Mouse (Mus musculus) cerebellum, adult 9-11 months (tissue): Measurements from ENCODE around the gene Hist1h2bf.
A peak's percentile ranks its signal among the peaks of the same experiment; 100 is the strongest.
"Not testable (repeated sequence)": the region's sequence is repeated elsewhere in the genome, so short reads cannot be mapped to it uniquely, and the experiment has no call there.

Experiments used
- DNase-seq: peaks from one replicate; pipeline ENCODE4 v3.0.0; 2022

The Hist1h2bf gene

GRCm38 (mm10) chr13:23570261-23571021 is 3.6 kb downstream of the Hist1h2bf start:
- not testable (repeated sequence) for DNase-seq

DNA sequence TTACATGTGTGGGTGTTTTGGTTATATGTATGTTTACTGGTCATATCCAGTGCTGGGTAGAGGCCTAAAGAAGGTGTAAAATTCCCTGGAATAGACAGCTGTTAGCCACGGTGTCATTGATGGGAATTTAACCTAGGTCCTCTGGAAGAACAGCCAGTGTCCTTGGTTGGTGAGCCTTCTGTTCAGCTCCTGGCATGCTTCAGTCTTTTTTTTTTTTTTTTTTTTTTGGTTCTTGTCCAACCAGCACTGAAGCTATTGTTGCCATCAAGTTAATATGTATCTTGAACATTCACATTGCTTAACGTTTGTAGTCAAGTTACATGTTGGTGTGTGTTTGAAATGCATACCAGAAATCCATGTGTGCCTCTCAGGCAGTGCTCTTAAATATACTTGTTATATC is 9.5 kb downstream of the Hist1h2bf start:
- DNase-seq = no peak

DNA sequence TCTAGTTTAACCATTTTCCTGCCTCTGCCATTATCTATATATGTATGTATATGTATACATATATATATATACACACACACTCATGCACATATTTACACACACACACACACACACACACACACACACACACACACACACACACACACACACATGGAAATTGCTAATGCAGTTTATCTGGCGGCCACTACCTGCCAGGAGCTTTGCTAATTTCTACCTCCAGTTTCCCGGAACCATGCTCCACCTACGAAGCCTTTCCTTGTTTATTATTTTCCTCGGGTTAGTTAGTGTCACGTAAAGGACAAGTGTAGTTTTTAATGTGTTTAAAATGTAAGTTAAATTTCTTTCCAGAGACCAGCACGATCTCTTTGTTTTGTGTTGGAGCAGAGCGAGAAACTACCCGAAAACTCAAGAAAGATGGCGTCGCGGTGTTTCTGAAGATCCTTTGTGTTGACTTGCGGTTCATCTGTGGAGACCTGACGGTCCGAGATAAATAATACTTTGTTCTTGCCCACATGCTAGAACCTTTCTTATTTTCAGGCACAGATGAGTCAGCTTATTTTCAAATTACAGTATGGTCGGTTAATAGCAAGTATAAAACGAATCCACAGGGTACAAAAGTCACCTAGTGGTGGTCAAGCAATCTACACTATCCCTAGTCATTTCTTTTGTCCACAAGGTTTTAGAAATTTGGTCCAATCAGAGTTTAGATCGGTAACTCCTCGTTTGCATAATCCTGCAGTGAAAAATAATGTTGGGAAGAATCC is 11.1 kb downstream of the Hist1h2bf start:
- peak; percentile 60 for DNase-seq

DNA sequence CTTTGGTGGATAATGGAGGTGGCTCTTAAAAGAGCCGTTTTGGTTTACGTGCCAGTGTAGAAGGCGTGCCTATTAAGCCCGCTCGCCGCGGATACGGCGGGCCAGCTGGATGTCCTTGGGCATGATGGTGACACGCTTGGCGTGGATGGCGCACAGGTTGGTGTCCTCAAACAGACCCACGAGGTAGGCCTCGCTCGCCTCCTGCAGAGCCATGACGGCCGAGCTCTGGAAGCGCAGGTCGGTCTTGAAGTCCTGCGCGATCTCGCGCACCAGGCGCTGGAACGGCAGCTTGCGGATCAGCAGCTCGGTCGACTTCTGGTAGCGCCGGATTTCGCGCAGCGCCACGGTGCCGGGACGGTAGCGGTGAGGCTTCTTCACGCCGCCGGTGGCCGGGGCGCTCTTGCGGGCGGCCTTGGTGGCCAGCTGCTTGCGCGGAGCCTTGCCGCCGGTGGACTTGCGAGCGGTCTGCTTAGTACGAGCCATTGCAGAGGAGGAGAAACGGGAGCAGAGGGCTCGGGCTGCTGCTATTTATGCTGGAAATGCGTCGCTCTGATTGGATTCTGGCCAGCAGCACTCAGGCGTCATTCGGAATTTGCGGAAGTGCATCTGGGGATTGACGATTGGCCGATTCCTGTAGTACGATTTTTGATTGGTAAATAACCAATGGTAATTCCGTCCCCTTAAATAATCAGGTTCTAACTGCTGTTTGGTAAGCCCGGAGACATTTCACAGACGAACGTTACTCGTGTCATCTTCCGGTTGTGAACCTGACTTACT is 11.9 kb downstream of the Hist1h2bf start, which contains the start of gene Hist1h3e:
Hist1h3e (minus strand) TSS at position 487 of the 777 bp plus-strand sequence.
- DNase-seq = peak; percentile 94

- not testable (repeated sequence) for DNase-seq
Measured at GRCm38 (mm10) chr13:23561531-23561882, 12.5 kb downstream of the Hist1h2bf start.

- not testable (repeated sequence) for DNase-seq
Measured at GRCm38 (mm10) chr13:23560699-23561098, 13.3 kb downstream of the Hist1h2bf start.

GRCm38 (mm10) chr13:23556906-23557305 is 17.1 kb downstream of the Hist1h2bf start:
- no peak for DNase-seq

GRCm38 (mm10) chr13:23555839-23556416 is 18.1 kb downstream of the Hist1h2bf start:
- peak; percentile 82 for DNase-seq

GRCm38 (mm10) chr13:23554925-23555838 is 18.8 kb downstream of the Hist1h2bf start:
- peak; percentile 78 for DNase-seq

DNA sequence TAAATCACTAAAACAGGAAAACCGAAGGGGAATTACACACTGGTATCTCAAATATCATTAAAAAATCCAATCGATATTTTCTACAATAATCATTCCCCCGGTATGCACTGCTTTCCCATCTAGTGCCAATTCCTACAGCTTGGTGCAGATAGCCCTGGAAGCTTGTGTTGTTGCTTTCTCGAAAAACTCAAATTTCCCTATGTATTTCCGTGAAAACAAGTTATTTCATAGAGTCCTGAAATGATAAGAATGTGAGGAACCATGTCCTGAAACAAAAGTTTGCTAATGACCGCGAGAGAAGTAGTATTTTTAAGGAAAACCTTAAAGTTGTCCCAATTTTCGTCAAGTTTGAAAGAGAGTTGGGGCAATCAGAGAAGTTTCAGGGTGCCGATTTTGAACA is 19.6 kb downstream of the Hist1h2bf start:
- no peak for DNase-seq

GRCm38 (mm10) chr13:23552962-23553361 is 21.0 kb downstream of the Hist1h2bf start, which contains the start of gene Hist1h1d:
Hist1h1d (plus strand) TSS chr13:23553262.
- DNase-seq = no peak

- no peak for DNase-seq
Measured at GRCm38 (mm10) chr13:23551931-23552914, 21.8 kb downstream of the Hist1h2bf start.

GRCm38 (mm10) chr13:23551146-23551834 is 22.7 kb downstream of the Hist1h2bf start, which contains the start of gene Hist1h4f:
Hist1h4f (minus strand) TSS chr13:23551648.
- DNase-seq = peak; percentile 94

- DNase-seq = no peak
Measured at GRCm38 (mm10) chr13:23550761-23551145, 23.2 kb downstream of the Hist1h2bf start.

GRCm38 (mm10) chr13:23546694-23547093 is 27.3 kb downstream of the Hist1h2bf start:
- DNase-seq = no peak

DNA sequence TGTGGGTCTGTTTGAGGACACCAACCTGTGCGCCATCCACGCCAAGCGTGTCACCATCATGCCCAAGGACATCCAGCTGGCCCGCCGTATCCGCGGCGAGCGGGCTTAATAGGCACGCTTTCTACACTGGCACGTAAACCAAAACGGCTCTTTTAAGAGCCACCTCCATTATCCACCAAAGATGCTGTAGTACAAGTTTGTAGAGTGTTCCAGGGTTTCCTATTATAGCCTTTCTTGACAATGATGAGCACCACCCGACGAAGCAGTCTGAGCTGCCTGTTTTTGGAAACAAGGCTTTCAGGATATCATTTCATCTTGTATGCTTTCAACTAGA is 29.2 kb downstream of the Hist1h2bf start:
- not testable (repeated sequence) for DNase-seq

- DNase-seq = peak; percentile 86
Measured at GRCm38 (mm10) chr13:23543965-23544786, 29.8 kb downstream of the Hist1h2bf start, which contains the start of gene Hist1h3f. Hist1h3f (plus strand) TSS chr13:23544052.

- peak; percentile 67 for DNase-seq
Measured at GRCm38 (mm10) chr13:23542999-23543607, 30.9 kb downstream of the Hist1h2bf start, which contains the start of gene Hist1h2bh. Hist1h2bh (minus strand) TSS chr13:23543392.
